12 mouse cellular contexts compared by ENCODE assay signal in the genomic region with DNA sequence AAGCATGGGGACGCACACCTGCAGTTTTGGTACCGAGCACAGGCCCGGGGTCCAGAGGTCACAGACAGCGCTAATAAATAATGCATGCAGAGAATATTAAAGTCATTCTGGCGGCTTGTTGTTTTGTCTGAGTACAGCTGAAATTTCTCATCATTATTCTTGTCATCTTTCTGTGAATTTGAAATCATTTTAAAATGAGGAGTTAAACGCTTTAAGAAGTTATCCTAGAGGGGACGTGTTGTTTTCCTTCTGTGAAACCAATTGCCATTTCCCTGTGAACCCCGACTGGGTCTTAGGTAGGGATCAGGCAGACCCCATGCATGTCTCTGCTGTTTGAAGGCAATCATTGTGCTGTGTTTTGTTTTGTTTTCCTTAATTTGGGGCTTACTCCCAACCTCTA. TPM values are rescaled to one million over a fixed set of nuclear protein-coding genes. Genes with fewer than 3 reads are reported as not detected.
"Had no signal": no experiment of that assay in that cellular context is flagged by ENCODE, and none has a peak within 500 bp of the region (broad histone marks: within the 10 kb centered on the region; RNA-seq: fewer than 3 reads in every experiment).

No protein-coding gene starts in this region.

- H3K4me2 ChIP-seq: kidney, embryonic 15.5 days; limb, embryonic 12.5 days; liver, embryonic 11.5 days; lung, embryonic 14.5 days had no signal

- H3K9me3 ChIP-seq: kidney, embryonic 15.5 days; limb, embryonic 12.5 days; limb, embryonic 15.5 days had no signal

- H3K27me3 ChIP-seq: kidney, embryonic 15.5 days; limb, embryonic 12.5 days; limb, embryonic 15.5 days had no signal

- ATAC-seq: liver, postnatal 0 days had no signal

- H3K27ac ChIP-seq: kidney, embryonic 15.5 days; limb, embryonic 12.5 days; liver, embryonic 14.5 days; macrophage had no signal

- DNase-seq: liver, postnatal 0 days; midbrain, embryonic 14.5 days; thymus, adult 18-20 months; thymus, postnatal 36 days had no signal

- H3K9ac ChIP-seq: kidney, embryonic 15.5 days; limb, embryonic 12.5 days; limb, embryonic 15.5 days; liver, embryonic 14.5 days; liver, postnatal 0 days; lung, embryonic 14.5 days had no signal

- H3K36me3 ChIP-seq: kidney, embryonic 15.5 days; limb, embryonic 12.5 days; limb, embryonic 15.5 days had no signal

- H3K4me3 ChIP-seq: kidney, embryonic 15.5 days; limb, embryonic 12.5 days; limb, embryonic 15.5 days had no signal

RNA-seq across cellular contexts. Expression of gene Abcc12, which starts 2.9 kb away (rescaled TPM):
- total RNA-seq: megakaryocyte, adult 5-6 weeks had no signal
- polyA plus RNA-seq: liver, embryonic 11.5 days; liver, postnatal 0 days; lung, embryonic 14.5 days; macrophage had no signal
